Mouse (Mus musculus): ENCODE results near the gene Fndc4. TPM values are rescaled to one million over a fixed set of nuclear protein-coding genes. Genes with fewer than 3 reads are reported as not detected.

Fndc4 gene
- polyA plus RNA-seq (2015; fragmentation: Nextera tagmentation; extraction: Ambion mirVana), result 14.4 and 20.9 TPM in 2 replicates

DNA sequence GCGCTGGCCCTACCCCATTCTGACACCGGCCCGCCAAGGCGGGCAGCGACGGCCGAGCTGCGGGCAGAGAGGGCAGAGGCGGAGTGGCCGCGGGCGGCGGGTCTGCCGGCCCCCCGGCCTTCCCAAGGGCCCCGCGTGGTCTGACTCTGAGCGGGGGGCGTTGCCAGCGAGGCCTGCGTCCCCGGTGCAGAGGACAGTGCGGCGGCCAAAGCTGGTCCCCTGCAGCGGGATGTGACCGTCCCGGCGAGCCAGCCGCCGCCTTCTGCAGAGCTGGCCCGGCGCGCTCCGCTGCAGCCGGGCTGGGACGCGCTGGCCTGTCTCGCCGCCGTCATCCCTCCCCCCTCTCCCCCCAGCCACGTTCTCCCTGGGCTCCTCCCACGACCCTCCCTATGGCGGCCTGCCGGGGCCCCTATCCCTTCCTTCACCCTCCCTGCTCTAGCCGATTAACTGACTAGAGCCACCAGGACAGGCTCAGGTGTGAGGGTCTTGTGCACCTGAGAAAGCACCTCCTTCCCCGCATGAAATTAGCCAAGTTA, at the start of gene Fndc4:
Gene Fndc4, minus strand, starts transcription at position 475 of the 536 bp plus-strand sequence.

DNA sequence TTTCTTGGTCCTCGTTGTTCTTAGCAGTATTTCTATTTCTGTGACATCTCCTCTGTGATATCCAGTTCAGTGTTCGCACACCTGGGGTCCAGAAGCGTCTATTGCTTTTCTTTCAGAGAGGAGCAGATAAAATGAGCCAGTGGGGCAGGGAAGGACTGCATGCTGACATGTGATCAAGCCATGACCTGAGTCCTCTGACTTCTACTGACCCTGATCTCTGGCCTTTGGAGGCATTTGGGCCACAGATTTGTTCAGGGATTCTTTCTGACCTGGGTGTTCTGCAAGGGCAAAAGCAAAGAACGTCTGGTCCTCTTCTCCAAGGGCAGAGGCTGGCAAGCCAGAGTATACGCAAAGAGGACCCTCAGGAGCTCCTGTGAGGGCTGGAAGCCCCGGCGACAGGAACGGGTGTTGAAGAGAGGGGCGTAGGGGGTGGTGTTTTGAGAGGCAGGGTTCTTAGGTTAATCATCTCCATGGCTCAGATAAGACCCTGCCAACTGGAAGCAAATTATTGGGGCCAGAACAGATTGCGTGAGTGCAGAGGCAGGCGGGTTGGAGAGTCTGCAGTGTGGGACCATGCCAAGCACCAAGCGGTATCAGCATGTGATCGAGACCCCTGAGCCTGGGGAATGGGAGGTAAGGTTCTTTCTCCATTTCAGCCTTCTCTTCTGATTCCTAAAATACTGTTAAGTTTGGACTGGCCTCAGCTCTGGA, 1.3 kb upstream of the Fndc4 start, which contains the start of gene Gckr:
Gene Gckr, plus strand, starts transcription at position 397 of the 711 bp plus-strand sequence.

GRCm38 (mm10) chr5:31290521-31291360, 5.1 kb downstream of the Fndc4 start, which contains the start of gene Ift172:
Gene Ift172, minus strand, starts transcription at chr5:31291116.

GRCm38 (mm10) chr5:31251541-31252101, 44.3 kb downstream of the Fndc4 start, which contains the start of gene Krtcap3:
Gene Krtcap3, plus strand, starts transcription at chr5:31251691.

Other genes with a start within 250 kb of the Fndc4 start
- 349 and 399 TPM in 2 replicates for gene Atraid, start 247.8 kb downstream of the Fndc4 start, polyA plus RNA-seq (2015; fragmentation: Nextera tagmentation; extraction: Ambion mirVana)
- 5.9 and 7.6 TPM in 2 replicates for gene Slc5a6, start 247.2 kb downstream of the Fndc4 start, polyA plus RNA-seq (2015; fragmentation: Nextera tagmentation; extraction: Ambion mirVana)
- gene Cad, start 241.3 kb downstream of the Fndc4 start, polyA plus RNA-seq (2015; fragmentation: Nextera tagmentation; extraction: Ambion mirVana), result 3.8 and 4.5 TPM in 2 replicates
- gene Dnajc5g, start 189.8 kb downstream of the Fndc4 start, polyA plus RNA-seq (2015; fragmentation: Nextera tagmentation; extraction: Ambion mirVana), result not detected in 2 replicates
- 0.29 and 2.7 TPM in 2 replicates for gene Slc30a3, start 187.8 kb downstream of the Fndc4 start, polyA plus RNA-seq (2015; fragmentation: Nextera tagmentation; extraction: Ambion mirVana)
- gene Trim54, start 179.4 kb downstream of the Fndc4 start, polyA plus RNA-seq (2015; fragmentation: Nextera tagmentation; extraction: Ambion mirVana), result 1.3 TPM in 1 of 2 replicates, not detected in the other
- gene Ucn, start 157.3 kb downstream of the Fndc4 start, polyA plus RNA-seq (2015; fragmentation: Nextera tagmentation; extraction: Ambion mirVana), result not detected in 2 replicates
- 73.8 and 79.7 TPM in 2 replicates for gene Mpv17, start 141.8 kb downstream of the Fndc4 start, polyA plus RNA-seq (2015; fragmentation: Nextera tagmentation; extraction: Ambion mirVana)
- 0.49 and 1.2 TPM in 2 replicates for gene Gm29609, start 116.2 kb downstream of the Fndc4 start, polyA plus RNA-seq (2015; fragmentation: Nextera tagmentation; extraction: Ambion mirVana)
- gene Gtf3c2, start 115.9 kb downstream of the Fndc4 start, polyA plus RNA-seq (2015; fragmentation: Nextera tagmentation; extraction: Ambion mirVana), result 27.2 and 38.0 TPM in 2 replicates
- 84.0 and 115 TPM in 2 replicates for gene Snx17, start 102.9 kb downstream of the Fndc4 start, polyA plus RNA-seq (2015; fragmentation: Nextera tagmentation; extraction: Ambion mirVana)
- gene Eif2b4, start 102.7 kb downstream of the Fndc4 start, polyA plus RNA-seq (2015; fragmentation: Nextera tagmentation; extraction: Ambion mirVana), result 43.1 and 45.6 TPM in 2 replicates
- gene Zfp513, start 93.8 kb downstream of the Fndc4 start, polyA plus RNA-seq (2015; fragmentation: Nextera tagmentation; extraction: Ambion mirVana), result 6.1 and 10.5 TPM in 2 replicates
- gene Ppm1g, start 75.4 kb downstream of the Fndc4 start, polyA plus RNA-seq (2015; fragmentation: Nextera tagmentation; extraction: Ambion mirVana), result 55.4 and 77.7 TPM in 2 replicates
- 108 and 122 TPM in 2 replicates for gene Nrbp1, start 55.2 kb downstream of the Fndc4 start, polyA plus RNA-seq (2015; fragmentation: Nextera tagmentation; extraction: Ambion mirVana)
- 1.1 and 1.3 TPM in 2 replicates for gene Gm9970, start 54.8 kb downstream of the Fndc4 start, polyA plus RNA-seq (2015; fragmentation: Nextera tagmentation; extraction: Ambion mirVana)
- 3.6 and 4.5 TPM in 2 replicates for gene Krtcap3, start 44.4 kb downstream of the Fndc4 start, polyA plus RNA-seq (2015; fragmentation: Nextera tagmentation; extraction: Ambion mirVana)
- gene Ift172, start 5.0 kb downstream of the Fndc4 start, polyA plus RNA-seq (2015; fragmentation: Nextera tagmentation; extraction: Ambion mirVana), result 11.5 and 15.1 TPM in 2 replicates
- gene Gckr, start 1.4 kb upstream of the Fndc4 start, polyA plus RNA-seq (2015; fragmentation: Nextera tagmentation; extraction: Ambion mirVana), result 1.1 and 1.9 TPM in 2 replicates
- gene Zfp512, start 156.4 kb upstream of the Fndc4 start, polyA plus RNA-seq (2015; fragmentation: Nextera tagmentation; extraction: Ambion mirVana), result 23.4 and 26.2 TPM in 2 replicates
- gene 4930548H24Rik, start 189.7 kb upstream of the Fndc4 start, polyA plus RNA-seq (2015; fragmentation: Nextera tagmentation; extraction: Ambion mirVana), result not detected in 2 replicates
- gene Gpn1, start 198.7 kb upstream of the Fndc4 start, polyA plus RNA-seq (2015; fragmentation: Nextera tagmentation; extraction: Ambion mirVana), result 21.0 and 32.6 TPM in 2 replicates
- 16.7 and 22.3 TPM in 2 replicates for gene Slc4a1ap, start 230.9 kb upstream of the Fndc4 start, polyA plus RNA-seq (2015; fragmentation: Nextera tagmentation; extraction: Ambion mirVana)
- gene Supt7l, start 231.7 kb upstream of the Fndc4 start, polyA plus RNA-seq (2015; fragmentation: Nextera tagmentation; extraction: Ambion mirVana), result 12.0 and 17.2 TPM in 2 replicates

Measured in adrenal gland, postnatal 0 days (tissue).